Mouse (Mus musculus) kidney, adult 2 months (tissue): ENCODE data around the gene Syt8.

Source experiments
- CTCF ChIP-seq: fragments of 200-500 bp; conservative IDR thresholded peaks from 2 replicates; pipeline ENCODE4 v1.5.1; 2011; ENCODE audit warnings: low read depth, mild to moderate bottlenecking, control low read depth, low read length, moderate library complexity, mixed read lengths; ENCODE audit not compliant: insufficient read depth, insufficient read length
- POLR2A ChIP-seq: fragments of 200-500 bp; IDR thresholded peaks from one replicate; pipeline ENCODE4 v1.6.1; 2011; ENCODE audit warnings: low read depth, low read length, control low read depth

GRCm38 (mm10) chr7:142400750-142401142 is 33.9 kb upstream of the Syt8 start:
- TF ChIP-seq CTCF (no peak), POLR2A (no peak)
